Mouse (Mus musculus): Measurements from ENCODE around the gene Shc3.

The Shc3 gene

DNA sequence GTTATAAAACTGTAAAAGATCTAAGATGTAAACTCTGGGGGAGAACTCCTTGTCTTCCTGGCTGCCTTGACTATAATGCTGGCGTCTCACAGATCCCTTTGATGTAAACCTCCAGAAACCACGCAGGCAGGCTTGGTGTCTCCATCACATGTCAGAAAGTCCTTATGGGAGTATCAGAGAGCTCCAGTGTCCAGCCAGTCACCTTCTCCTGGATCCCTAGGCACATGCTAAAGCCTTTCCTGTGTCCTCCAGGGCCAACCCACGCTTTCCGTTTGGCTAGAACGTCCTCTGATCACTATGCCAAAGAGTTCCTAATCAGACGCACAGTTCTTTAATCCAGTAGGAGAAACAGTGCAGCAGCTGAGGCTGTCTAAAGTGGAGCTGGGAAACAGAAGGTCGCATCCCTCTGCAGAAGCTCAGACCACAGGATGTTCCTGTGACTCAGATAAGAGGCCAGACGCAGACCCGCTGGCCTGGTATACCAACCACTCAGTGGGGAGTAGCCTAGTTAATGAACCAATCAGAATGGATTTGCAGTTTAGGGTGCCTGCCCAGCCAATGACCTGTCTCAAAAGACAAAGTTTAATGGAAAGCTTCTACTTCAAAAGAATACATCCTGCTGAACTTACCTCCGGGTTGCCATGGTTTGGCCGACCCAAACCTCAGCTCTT lies 88.7 kb downstream of the Shc3 start:
- no peak for DNase-seq (ENCODE audit: low spot score in 2 of 2)

- no peak for DNase-seq (ENCODE audit: low spot score in 2 of 2)
These were observed 89.4 kb downstream of the Shc3 start for GRCm38 (mm10) chr13:51479826-51480225.

- peak in 1 of 2 experiments; percentile 13 for DNase-seq (ENCODE audit: low spot score in 2 of 2)
These were observed 92.2 kb downstream of the Shc3 start for GRCm38 (mm10) chr13:51476991-51477390.

- DNase-seq (ENCODE audit: low spot score in 2 of 2): no peak
These were observed 100.4 kb downstream of the Shc3 start for GRCm38 (mm10) chr13:51468697-51469250.

- DNase-seq (ENCODE audit: low spot score in 2 of 2): no peak
These were observed 102.9 kb downstream of the Shc3 start for GRCm38 (mm10) chr13:51466117-51466841.

DNA sequence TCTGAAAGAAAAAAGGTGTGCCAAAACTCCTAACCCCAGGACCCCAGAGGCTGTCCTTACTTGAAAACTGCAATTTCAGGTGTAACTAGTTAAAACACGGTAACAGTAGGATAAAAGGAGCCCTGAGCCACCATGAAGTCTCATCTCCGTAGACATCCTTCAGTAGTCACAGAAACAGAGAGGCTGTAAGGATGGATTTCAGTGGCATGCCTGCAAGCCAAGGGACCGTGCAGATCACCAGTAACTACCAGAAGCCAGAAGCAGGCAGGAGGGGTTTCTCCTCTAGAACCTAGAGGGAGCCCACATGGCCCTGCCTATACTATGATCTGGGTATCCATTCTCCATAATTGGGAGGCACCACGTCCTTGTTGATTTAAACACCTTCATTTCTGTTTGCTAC lies 104.9 kb downstream of the Shc3 start:
- no peak for DNase-seq (ENCODE audit: low spot score in 2 of 2)

GRCm38 (mm10) chr13:51456190-51456878 lies 112.9 kb downstream of the Shc3 start:
- DNase-seq (ENCODE audit: low spot score in 2 of 2): peak in 1 of 2 experiments; percentile 9

DNA sequence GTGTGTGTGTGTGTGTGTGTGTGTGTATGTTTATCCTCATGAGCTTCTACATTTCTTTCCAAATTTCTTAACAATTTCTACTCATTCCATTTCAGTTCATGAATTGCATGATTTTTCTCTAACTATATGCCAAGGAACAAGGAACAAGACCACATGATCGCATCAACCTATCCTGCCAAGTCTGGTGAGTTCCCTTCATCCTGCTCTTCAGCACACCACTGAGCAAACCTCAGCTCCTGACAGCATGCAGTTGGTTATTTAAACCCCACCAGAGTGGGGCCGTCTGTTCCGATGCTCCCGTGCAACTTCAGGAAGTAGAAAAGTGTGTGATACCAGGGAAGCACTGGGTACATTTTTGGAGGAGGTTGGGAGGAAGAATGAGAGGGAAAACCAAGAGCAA lies 122.7 kb downstream of the Shc3 start:
- no peak for DNase-seq (ENCODE audit: low spot score in 2 of 2)

DNA sequence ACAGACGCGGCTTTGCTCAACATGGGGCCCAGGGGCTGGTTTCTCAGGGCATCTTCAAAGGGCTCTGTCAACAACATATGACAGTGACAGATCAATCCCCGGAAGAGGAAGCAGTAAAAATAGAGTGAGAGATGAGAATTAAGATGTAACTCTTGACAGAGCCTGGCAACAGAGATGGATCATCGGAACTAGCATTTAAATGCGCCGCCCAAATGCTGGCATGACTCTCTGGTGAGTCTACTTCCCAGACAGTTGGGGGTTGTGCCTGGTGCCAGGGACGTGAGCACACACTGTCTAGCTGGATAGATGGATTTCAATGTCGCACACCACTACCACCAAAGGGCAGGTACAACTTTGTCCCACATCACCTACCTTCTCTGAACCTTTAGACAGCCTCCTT lies 126.3 kb downstream of the Shc3 start:
- DNase-seq (ENCODE audit: low spot score in 2 of 2): no peak

GRCm38 (mm10) chr13:51437105-51438085 lies 131.8 kb downstream of the Shc3 start:
- no peak for DNase-seq (ENCODE audit: low spot score in 2 of 2)

GRCm38 (mm10) chr13:51435146-51435545 lies 134.1 kb downstream of the Shc3 start:
- DNase-seq (ENCODE audit: low spot score in 2 of 2): no peak

GRCm38 (mm10) chr13:51434460-51434859 lies 134.8 kb downstream of the Shc3 start:
- DNase-seq (ENCODE audit: low spot score in 2 of 2): no peak

GRCm38 (mm10) chr13:51433371-51433770 lies 135.8 kb downstream of the Shc3 start:
- DNase-seq (ENCODE audit: low spot score in 2 of 2): no peak

- DNase-seq (ENCODE audit: low spot score in 2 of 2): no peak
These were observed 143.4 kb downstream of the Shc3 start for GRCm38 (mm10) chr13:51425662-51426443.

DNA sequence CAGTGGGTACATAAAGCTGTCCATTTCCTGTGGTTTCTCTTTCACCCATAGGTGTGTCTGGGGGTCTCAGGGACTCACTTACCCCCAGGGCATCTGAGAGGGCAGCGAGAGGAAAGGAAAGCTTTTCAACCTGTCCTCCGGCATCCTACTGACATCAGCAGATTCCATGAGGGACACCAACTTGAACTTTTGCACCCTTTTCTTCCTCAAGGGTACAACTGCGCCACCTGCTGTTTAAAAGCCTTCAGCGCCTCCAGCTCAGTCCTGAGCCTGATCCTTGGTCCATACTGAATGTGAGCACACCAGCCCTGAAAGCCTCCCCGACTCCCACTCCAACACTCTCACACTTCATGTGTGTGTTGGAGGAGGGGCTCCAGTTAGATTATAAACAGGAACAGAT lies 144.6 kb downstream of the Shc3 start:
- peak in 1 of 2 experiments; percentile 75 for DNase-seq (ENCODE audit: low spot score in 2 of 2)

GRCm38 (mm10) chr13:51423647-51424046 lies 145.6 kb downstream of the Shc3 start:
- DNase-seq (ENCODE audit: low spot score in 2 of 2): no peak

GRCm38 (mm10) chr13:51420861-51421260 lies 148.4 kb downstream of the Shc3 start:
- no peak for DNase-seq (ENCODE audit: low spot score in 2 of 2)

DNA sequence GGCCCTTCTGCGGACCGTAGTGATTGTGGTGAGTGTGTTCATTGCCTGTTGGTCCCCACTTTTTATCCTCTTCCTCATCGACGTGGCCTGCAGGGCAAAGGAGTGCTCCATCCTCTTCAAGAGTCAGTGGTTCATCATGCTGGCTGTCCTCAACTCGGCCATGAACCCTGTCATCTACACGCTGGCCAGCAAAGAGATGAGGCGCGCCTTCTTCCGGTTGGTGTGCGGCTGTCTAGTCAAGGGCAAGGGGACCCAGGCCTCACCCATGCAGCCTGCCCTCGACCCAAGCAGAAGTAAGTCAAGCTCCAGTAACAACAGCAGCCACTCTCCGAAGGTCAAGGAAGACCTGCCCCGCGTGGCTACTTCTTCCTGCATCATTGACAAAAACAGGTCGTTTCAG lies 149.7 kb downstream of the Shc3 start:
- no peak for DNase-seq (ENCODE audit: low spot score in 2 of 2)

DNA sequence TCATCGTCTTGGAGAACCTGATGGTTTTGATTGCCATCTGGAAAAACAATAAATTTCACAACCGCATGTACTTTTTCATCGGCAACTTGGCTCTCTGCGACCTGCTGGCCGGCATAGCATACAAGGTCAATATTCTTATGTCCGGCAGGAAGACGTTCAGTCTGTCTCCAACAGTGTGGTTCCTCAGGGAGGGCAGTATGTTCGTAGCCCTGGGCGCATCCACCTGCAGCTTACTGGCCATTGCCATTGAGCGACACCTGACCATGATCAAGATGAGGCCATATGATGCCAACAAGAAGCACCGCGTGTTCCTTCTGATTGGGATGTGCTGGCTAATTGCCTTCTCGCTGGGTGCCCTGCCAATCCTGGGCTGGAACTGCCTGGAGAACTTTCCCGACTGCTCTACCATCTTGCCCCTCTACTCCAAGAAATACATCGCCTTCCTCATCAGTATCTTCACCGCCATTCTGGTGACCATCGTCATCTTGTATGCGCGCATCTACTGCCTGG lies 150.2 kb downstream of the Shc3 start:
- DNase-seq (ENCODE audit: low spot score in 2 of 2): no peak

DNA sequence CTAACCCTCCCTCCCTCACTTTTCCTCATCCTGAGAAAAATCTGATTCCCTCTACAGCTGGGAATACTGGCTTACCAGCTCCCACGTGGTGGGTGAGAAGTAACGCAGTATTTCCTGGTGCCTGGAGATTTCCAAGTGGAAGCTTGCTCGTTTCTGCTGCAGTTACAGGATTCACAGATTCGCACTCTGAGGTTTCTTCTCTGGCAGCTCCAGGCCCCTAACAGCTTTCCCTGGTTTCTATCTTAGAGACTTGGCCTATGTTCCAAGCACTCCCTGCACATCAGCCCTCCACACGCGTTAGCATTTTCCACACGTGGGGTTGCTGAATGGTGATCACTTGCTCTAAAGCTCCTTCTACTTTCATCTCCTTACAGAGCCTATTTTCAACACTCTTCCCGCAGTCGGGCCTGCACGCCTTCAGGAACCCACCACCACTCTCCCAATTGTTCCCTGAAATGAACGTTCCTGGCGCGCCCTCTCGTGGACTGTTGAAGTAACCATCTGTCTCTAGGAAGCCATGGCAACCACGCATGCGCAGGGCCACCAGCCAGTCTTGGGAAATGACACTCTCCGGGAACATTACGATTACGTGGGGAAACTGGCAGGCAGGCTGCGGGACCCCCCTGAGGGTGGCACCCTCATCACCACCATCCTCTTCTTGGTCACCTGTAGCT lies 150.8 kb downstream of the Shc3 start:
- peak; percentile 84 to 94 for DNase-seq (ENCODE audit: low spot score in 2 of 2)
